Mouse (Mus musculus): ENCODE data around the gene Arhgap31.
A peak's percentile ranks its signal among the peaks of the same experiment; 100 is the strongest.

Gene Arhgap31

DNA sequence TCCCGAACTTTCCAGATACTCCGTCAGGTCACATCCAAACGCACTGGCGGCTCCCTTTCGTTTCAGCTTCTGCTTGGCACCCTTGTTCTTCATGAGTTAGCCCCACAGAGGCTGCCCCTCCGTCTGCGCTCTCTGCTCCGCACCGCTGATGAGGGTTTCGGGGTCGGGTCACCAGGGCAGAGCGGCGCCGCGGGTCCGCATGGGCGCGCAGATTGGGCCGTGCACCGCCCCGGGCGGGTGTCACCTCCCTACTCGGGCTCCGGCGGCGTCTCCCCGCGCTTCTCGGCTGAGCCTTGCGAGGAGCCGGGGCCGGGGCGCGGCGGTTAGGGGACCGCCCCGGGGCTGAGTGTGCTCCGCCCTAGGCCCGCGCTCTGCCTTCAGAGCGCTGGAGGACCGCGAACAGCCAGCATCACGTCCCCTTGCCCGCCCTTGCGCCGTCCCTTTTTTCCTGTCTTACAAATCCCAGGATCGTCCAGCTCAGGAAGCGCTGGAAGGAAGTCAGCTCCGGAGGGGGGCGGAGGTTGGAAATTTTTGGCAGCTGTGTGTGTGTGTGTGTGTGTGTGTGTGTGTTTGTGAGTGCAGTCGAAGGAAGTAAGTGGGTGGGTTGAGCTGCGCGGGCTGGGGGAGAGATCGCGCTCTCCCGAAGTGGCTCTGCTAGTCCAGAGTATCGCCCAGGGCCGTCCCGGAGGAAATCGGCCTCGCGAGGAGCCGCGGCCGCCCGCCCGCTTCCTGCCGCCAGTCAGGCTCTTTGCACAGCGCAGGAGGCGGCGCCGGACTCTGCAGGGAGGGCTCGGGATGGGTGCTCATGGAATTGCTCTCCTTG lies at the start of gene Arhgap31:
TSS of gene Arhgap31 (minus strand) at position 694 of the 823 bp plus-strand sequence.
- peak; percentile 86 to 91 for DNase-seq

DNA sequence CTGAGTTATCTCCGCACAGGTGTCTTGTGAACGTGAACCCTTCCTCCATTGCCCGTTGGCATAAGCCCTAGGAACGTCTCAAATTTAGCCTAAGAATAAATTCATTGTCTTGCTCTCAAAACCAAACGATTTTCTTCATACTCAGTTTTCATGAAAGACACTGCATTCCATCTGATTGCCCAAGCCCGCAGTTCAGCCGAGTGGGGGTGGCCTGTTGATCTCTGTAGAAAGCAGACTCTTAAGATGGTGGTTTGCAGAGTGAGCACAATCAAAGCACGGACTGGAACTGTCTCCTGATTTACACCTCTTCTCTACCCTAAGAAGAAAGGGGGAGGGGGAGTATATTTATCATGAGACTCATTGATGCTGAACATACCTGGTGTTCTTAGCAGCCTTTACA lies 49.3 kb upstream of the Arhgap31 start:
- DNase-seq, result no peak

DNA sequence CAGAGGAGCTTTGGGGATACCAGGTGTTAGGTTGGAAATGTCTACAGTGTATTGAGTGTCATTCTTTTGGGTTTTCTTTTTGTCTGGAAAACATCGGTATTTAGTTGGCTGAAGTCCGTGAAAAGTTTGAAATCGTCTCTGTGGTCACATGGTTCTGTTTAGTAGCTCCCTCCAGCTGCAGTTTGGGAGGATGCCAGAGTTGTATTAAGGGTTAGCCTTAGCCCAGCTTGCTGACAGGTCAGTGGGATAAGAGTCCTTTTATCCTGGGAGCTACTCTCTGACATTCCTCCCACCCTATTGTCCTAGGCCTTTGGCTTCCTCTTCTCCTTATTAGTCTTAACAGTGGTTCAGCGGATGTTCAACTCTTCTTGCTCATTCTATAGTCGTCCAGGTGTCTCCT lies 48.9 kb upstream of the Arhgap31 start:
- DNase-seq, result no peak

DNA sequence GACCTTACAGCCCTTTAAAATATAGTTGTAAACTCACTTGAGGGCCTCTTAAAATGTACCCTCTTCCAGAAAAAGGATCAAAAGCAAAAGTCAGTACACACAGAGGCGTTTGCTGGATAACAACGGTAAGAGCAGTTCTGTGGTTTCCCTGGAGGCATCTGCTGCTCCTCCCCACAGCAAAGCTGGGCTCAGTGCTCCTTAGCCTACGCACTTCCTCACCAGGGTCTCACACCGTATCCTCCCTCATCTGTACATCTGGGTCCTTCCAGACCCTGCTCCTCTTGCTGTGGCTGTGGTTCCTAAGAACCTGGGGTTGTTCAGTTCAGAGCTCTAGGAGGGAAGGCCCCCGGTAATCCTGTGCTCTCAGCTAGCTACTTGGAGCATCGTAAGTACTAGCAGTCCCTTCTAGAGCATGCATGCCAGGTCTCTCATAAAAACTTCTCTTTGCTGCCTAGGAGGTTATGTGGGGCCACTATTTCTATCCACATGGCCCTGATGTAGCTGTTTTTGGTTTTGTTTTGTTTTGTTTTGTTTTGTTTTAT lies 47.8 kb upstream of the Arhgap31 start:
- no peak for DNase-seq

DNA sequence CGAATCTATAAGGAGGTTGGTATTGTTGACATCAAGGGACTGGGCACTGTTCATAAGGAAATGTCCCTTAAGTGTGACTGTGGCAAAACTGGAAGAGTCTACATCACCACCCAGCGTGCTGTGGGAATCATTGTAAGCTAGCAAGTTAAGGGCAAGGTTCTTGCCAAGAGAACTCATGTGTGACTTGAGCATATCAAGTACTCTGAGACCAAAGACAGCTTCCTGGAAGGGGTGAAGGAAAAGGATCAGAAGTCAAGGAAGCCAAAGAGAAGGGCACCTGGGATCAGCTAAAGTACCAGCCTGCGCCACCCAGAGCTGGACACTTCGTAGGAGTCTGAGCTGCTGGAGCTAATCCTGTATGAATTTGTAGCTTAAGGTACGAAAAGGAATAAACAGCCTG lies 47.2 kb upstream of the Arhgap31 start:
- DNase-seq, result peak; percentile 17 to 34

DNA sequence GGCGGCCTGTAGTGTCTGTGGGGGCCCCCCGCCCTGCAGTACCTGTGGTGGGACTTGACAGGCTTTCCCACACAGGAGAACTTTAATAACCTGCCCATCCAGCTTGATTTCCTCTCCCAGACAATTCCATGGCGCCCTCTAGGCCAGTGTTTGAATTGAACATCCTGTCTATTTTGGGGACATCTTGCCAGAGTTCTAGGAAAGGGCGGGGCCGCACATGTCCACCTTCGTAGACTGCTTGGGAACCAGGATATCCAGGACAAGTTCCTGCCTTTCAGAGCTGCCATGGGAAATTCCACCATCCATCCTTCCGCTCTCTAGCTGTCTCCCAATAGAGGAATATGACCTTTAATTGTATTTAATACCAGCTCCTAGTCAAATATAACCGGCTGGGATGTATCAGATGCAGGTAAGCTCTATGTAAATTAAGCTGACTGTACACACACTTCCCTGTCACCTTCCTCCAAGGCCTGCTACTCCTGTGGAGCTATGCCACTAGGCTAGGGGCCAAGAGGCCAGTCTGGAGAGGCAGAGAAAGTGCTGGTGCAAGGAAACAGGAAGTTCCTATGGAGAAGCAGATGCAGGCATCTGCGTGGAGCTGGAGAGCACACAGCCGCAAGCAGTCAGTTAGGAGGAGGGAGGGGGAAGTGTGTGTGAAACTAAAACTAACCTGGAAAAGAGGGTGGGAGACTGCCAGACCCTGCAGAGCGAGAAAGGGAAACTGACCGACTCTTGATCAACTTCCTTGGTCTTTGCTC lies 45.2 kb upstream of the Arhgap31 start:
- DNase-seq, result peak; percentile 74 to 80

DNA sequence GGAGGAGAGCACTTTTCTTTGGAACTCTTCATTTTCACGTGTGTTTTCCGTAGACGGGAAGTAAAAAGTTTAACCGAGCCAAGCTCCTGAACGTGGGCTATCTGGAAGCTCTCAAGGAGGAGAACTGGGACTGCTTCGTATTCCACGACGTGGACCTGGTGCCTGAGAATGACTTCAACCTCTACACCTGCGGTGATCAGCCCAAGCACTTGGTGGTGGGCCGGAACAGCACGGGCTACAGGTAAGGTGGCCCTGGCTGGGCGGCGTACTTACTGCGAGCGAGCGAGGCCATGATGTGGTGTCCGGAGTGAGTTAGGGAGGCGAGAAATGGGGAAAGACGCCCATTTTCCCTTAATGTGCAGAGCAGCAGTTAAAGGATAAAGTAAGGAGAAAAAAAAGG lies 44.6 kb upstream of the Arhgap31 start:
- DNase-seq, result no peak

DNA sequence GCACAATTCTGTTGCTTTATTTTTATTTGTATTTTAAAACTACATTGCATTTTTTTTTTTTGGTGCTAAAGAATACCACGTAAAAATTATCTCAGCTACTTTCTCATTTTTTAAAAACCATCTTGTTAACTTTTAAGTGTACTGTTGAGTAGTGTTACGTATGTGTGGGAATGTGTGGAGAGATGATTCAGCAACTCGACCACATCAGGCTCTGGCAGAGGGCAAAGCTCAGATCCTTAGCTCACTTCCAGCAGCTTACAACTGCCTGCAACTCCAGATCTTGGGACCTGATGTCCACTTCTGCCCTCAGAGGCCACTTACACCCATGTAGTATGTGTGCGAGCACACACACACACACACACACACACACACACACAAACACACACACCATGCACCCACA lies 43.5 kb upstream of the Arhgap31 start:
- peak; percentile 21 to 28 for DNase-seq

DNA sequence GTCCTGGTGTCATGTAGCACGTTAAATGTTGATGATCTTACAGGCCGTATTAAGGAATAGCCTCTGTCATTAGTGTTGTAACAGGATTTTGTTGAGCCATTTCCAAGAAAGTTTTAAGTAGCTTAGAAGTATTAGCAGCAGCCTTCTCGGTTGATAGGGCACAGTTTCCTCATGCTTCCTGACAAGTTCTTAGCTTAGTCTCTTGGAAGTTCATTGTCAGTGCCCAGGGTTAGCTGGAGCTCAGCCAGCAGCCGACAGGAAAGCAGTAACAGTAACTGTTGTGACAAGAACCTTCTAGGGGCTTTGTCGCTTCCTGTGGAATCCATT lies 43.1 kb upstream of the Arhgap31 start:
- DNase-seq, result peak; percentile 78 to 86

DNA sequence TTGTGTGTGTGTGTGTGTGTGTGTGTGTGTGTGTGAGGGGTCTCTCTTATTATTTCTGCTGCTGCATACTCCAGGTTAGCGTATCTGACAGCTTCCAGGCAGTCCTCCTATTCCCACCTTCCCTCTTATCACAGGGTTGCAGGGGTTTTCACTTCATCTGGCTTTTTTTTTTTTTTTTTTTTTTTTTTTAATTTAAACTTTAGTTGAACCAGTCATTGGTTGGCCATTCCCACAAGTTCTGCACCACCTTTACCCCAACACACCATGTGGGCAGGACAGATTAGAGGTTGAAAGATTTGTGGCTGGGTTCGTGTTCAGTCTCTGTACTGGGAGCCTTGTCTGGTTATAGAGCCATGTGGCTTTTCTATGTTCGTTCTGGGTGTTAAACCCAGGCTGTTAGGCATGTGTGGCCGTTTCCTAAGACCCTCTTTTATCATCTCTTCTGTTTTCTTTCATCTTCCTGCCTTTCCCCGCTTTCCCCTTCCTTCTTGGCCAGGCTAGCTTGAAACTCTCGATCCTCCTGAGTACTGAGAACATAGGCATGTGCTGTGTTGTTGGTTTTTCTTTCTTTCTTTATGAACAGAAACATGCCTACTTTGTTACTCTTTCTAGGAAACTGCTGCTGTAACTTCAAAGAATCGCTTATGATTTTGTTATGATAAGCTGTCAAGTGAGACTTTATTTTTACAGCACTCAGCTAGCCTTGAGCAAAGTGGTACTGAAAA lies 42.5 kb upstream of the Arhgap31 start:
- DNase-seq, result no peak

DNA sequence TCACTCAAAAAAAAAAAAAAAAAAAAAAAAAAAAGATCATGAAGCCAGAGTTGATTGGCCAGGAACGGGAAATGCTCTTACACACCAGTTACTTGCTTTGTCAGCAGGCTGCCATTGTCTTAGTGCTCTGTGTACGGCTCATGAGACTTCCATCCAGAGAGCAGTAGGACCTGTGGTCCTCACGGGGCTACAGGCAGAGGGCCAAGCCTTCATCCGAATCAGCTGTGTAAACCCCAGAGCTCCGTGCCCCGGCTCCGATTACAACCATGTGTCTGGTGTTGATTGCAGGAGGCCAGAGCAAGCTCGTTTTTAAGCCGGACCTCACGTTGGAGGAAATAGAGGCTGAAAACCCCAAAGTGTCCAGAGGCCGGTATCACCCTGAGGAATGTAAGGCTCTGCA lies 40.6 kb upstream of the Arhgap31 start:
- DNase-seq, result no peak

DNA sequence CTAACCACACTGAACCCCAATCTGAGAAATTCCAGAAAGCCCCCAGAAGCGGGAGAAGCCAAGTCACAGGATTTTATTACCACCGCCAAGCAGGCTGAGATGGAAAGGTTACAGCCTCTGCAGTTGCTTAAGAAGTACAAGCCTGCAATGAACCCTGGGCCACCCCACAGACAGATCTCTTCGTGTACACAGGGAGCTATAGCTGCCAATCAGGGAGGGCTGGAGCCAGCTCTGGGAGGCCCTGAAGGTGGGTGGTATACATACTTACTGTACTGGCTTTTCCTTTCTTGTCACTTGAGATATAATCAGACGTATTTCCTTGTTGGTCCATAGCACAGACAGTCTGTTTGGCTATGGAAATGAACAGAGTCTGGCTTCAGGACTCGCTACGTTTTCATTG lies 37.7 kb upstream of the Arhgap31 start:
- DNase-seq, result no peak

DNA sequence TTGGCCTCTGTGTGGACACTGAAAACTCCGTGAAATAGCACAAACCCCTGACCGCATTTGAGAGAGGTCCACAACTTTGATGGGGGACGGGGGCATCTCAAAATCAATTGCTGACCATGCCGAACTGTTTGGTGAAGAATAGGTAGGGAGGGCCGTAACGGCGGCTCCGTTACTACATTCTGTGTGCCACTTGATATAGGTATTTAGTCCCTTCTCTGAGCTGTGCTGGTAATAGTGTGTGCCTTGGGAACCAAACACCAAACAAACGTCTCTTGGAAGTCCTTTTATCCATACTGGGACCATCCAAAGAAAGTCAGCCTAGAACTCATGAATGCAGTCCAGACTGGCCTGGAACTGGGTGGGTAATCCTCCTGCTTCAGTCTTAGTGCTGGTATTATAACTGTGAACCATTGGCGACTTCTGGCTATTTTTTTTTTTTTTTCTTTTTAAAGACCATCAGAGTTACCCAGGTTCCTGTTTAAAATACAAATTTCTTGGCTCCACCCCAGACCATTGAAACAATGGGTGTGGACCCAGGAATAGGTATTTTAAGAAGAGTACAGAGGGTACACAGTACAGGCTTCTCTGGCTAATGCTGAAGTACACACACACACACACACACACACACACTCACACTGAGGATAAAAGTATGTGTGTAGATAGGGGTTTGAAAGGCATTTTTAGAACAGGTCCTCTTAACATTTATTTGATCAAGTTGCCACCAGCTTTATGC lies 31.0 kb upstream of the Arhgap31 start:
- peak in 1 of 2 experiments; percentile 56 for DNase-seq

DNA sequence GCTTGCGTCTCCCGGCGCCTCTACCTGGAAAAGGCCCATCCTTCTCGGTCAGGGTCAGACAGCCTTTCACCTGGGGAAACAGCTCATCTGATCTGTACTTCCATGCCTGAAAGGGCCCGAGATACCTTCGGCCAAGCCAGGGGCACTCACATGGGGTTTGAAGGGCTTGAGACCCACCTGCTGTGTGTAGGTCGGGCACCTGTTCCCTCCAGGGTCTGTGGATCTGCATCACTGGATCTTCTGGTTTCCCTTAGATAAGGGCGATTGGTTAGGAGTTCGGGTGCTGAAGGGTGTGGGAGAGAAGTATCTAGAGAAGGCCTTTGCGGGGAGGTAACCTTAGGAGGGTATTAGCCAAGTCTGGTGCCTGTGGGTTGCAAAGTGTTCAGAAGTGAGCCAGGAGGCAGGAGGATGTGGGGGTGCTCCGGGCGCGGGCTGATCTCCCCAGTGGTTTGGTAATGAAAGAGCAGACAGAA lies 29.6 kb upstream of the Arhgap31 start:
- peak in 1 of 2 experiments; percentile 45 for DNase-seq

DNA sequence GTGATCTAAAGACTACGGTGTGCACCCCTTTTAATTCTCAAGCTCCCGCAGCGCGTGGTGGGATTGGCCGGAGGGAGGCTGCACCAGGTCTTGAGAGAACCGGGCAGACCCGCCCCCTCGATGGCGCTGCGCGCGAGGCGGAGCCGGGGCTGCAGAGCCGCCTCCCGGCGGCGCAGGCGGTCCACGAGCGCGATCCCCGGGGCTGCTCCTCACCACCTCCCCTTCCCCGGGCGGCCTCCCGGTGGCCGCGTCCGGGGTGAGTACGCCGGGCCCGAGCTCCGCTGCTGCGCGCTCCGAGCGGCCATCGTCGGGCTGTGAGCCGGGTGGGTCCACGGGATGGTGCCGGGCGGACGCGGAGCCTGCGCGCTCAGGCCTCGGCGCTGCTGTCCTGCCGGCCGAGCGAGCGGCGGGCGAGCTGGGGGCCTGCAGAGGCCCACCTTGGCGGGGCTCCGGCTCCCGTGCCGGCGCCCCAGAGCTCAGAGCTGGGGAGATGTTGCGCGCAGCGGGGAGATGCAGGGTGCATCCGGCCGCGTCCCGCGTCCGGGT lies 29.1 kb upstream of the Arhgap31 start, which contains the start of gene B4galt4:
TSS of gene B4galt4 (plus strand) at position 152 of the 546 bp plus-strand sequence.
- DNase-seq, result peak; percentile 80 to 88

DNA sequence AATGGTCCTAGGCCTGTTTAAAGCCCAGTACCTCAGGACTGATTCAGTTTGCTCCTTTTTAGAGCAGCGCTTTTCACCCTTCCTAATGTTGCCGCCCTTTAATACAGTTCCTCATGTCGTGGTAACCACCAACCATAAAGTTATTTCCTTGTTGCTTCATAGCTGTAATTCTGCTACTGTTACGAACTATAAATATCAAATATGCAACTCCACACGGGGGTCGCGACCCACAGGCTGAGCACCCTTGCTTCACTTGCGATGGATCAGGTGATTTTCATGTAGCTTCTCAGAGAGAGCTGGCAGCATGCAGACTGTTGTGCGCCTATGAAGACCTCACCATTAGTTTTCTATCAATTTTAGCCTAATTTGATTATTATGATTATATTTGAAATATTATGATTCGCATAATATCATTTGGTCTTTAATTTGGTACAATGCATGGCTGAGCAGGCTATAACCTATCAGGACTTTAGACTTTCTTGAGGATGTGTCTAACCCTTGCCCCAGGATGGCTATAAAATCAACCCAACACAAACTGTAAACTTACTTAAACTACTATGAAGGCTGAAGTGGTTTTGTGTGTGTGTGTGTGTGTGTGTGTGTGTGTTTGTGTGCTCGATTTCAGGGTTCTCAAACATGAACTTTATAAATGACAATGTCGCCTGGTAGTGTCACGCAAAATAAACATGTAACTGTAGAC lies 28.3 kb upstream of the Arhgap31 start:
- DNase-seq, result no peak

DNA sequence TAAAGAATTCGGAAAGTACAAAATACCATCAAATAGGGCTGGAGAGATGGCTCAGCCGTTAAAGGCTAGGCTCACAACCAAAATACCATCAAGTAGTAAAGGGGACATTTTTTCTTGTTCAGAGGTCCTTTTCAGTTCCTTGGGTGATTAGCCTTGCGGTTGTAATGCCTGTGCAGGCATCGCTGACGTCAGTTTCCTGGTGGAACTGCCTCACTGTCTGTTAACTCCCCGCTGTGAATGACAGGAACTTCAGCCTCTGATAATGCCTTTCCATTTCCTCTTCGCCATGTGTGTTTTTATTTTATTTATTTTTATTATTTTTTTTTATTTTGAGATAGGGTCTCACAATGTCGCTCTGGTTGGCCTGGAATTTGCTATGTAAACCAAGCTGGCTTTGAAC lies 17.8 kb upstream of the Arhgap31 start:
- no peak for DNase-seq

DNA sequence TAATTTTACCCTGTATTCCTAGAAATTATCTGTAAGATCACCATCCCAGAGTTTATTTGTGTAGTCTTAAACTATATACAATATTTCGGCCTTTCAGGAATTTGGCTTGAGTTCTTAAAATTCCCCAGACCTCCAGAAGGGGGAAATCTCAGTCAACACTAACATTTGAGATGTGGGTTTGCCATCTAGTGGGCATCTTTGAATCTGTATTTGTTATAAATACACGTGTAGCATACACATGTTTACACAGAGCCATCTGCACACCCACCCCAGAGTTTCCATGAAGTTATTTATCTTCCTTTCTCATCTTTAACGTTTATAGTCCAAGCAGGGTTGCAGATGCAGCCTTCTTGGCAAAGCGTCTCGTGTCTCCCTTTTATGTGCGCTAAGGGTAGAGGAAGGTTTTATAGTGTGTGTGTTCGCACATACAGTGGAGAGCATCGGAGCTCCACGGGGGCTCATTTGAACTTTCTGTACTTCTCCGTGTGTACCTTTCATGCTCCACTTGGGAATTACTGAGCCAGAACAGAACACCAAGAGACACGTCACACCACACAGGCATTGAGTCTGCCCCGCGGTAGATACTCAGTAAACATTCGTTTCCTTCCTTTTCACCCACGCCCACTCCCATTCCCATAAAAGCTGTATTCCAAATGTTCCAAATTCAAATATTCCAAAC lies 16.7 kb upstream of the Arhgap31 start:
- DNase-seq, result peak; percentile 37 to 67

DNA sequence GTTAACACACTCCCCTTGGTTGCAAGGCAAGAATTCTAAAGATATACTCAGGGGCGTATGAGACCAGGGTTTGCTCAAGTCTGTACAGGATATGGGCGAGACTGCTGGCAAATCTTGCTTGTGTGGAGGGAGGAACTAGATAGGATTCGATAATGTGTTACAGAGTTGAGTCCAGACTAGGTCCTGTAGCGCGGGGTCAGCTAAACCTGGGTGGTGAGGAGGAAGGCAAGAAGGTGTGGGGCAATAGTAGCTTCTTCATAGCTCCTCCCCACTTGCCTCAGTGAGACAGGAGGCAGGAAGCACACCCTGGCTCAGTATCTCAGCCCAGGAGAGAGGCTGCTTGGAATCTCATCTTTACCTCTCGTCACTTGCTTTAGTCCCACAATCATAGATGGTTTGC lies 16.1 kb upstream of the Arhgap31 start:
- DNase-seq, result no peak

DNA sequence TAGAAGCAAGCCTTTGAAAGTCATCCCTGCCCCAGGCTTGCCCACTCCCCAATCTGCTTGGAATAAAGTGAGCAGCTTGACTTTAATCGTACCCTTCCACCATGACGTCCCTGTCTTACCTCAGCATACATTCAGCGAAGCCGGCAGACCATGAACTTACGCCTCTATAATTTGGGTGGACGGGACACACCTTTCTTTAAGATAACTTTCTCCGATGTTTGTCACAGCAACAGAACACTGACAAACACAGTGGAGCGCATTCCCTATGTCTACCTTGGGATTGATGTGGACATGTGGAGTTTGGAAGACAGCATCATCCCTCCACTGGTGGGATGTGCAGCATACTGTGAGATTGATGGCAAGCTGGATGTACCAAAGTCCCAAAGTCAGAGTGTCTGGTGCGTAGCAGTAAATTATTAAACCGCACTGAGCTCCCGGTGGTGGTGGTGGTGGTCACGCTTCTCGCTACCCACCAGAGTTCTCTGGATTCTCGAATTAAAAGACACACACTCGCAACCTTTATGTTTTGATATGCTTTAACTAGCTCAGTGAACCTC lies 15.6 kb upstream of the Arhgap31 start:
- DNase-seq, result no peak

All from kidney, postnatal 36 days (tissue).